Mouse (Mus musculus): ENCODE measurements around the gene Psmd10. TPM values are rescaled to one million over a fixed set of nuclear protein-coding genes. Genes with fewer than 3 reads are reported as not detected.

The Psmd10 gene
- polyA plus RNA-seq, 1 experiment from 2014 or later = 49.2 TPM

Other genes with a start within 250 kb of the Psmd10 start
- gene Tex13b, start 143.3 kb downstream of the Psmd10 start, polyA plus RNA-seq (2015; fragmentation: Nextera tagmentation; extraction: Ambion mirVana) = not detected in 2 replicates
- gene Vsig1, start 49.1 kb downstream of the Psmd10 start, polyA plus RNA-seq (2015; fragmentation: Nextera tagmentation; extraction: Ambion mirVana) = 0.45 and 0.67 TPM in 2 replicates
- gene Atg4a, start 179 bp upstream of the Psmd10 start, polyA plus RNA-seq (2015; fragmentation: Nextera tagmentation; extraction: Ambion mirVana) = 16.8 TPM in 2 replicates

Data from intestine, embryonic 16.5 days (tissue).